ENCODE assay signal across 26 mouse cellular contexts in genomic region chr12:8545066-8545610, GRCm38 (mm10). TPM values are rescaled to one million over a fixed set of nuclear protein-coding genes. Genes with fewer than 3 reads are reported as not detected.
DNase-seq lines count a peak whose midpoint lies in the region; ATAC-seq and TF ChIP-seq lines count a peak whose summit lies in the region.
"Had no signal": no experiment of that assay in that cellular context is flagged by ENCODE, and none has a peak within 500 bp of the region (broad histone marks: within the 10 kb centered on the region; RNA-seq: fewer than 3 reads in every experiment).

No protein-coding gene starts in this region.

- H3K36me3 ChIP-seq in hindbrain, postnatal 0 days (ENCODE audit: insufficient read depth, low read length), result no peaks in the 10 kb centered on the region
- H3K36me3 ChIP-seq: forebrain, embryonic 10.5 days; heart, embryonic 10.5 days; hindbrain, embryonic 10.5 days; midbrain, embryonic 12.5 days; neural tube, embryonic 12.5 days had no signal

- H3K9ac ChIP-seq in hindbrain, postnatal 0 days (replicated peaks; ENCODE audit: low read length), result no peak overlapping the region
- H3K9ac ChIP-seq: midbrain, embryonic 12.5 days; neural tube, embryonic 12.5 days had no signal

- no peak for TF ChIP-seq CTCF in layer of hippocampus, adult 2 months (conservative IDR thresholded peaks at IDR 0.05)
- no peak for TF ChIP-seq CTCF in hindbrain, postnatal 0 days (IDR thresholded peaks at IDR 0.05; ENCODE audit: low read depth)

- H3K9me3 ChIP-seq in hindbrain, postnatal 0 days (ENCODE audit: low read length), result no peaks in the 10 kb centered on the region
- H3K9me3 ChIP-seq: forebrain, embryonic 10.5 days; heart, embryonic 10.5 days; hindbrain, embryonic 10.5 days; midbrain, embryonic 12.5 days; neural tube, embryonic 12.5 days had no signal

- no peak for ATAC-seq in hindbrain, postnatal 0 days
- ATAC-seq: lung, postnatal 0 days had no signal

- no peaks in the 10 kb centered on the region for H3K4me1 ChIP-seq in hindbrain, postnatal 0 days (ENCODE audit: insufficient read depth, low read length)
- H3K4me1 ChIP-seq: forebrain, embryonic 10.5 days; midbrain, embryonic 12.5 days; neural tube, embryonic 12.5 days had no signal

- no peak overlapping the region for H3K4me3 ChIP-seq in layer of hippocampus, adult 2 months
- H3K4me3 ChIP-seq in hindbrain, postnatal 0 days (ENCODE audit: low read length), result no peak overlapping the region
- H3K4me3 ChIP-seq: forebrain, embryonic 10.5 days; heart, embryonic 10.5 days; hindbrain, embryonic 10.5 days; midbrain, embryonic 12.5 days; neural tube, embryonic 12.5 days had no signal

- DNase-seq in layer of hippocampus, adult 2 months (ENCODE audit: low spot score in 2 of 2), result peak; percentile 20 to 38
- DNase-seq in layer of hippocampus, adult 9-11 months, result no peak
- peak; percentile 18 for DNase-seq in 3T3-L1 (ENCODE audit: low read depth, low spot score)
- DNase-seq in R1 (ENCODE audit: low read depth, low spot score), result peak; percentile 58
- peak; percentile 58 to 63 for DNase-seq in left cerebral cortex, postnatal 14 days (ENCODE audit: low spot score in 2 of 2)
- DNase-seq in cerebellum, postnatal 4 days (ENCODE audit: low spot score in 2 of 2), result no peak
- no peak for DNase-seq in hindbrain, postnatal 0 days (ENCODE audit: low spot score)
- DNase-seq in cerebellum, postnatal 25 days, result no peak
- DNase-seq: adrenal gland, postnatal 10 days; cerebellum, adult 11 months; cerebellum, postnatal 36 days; gastrocnemius, postnatal 36 days; kidney, adult 8-10 months; kidney, postnatal 36 days; liver; thymus, postnatal 25 days had no signal

- no peak overlapping the region for H3K27ac ChIP-seq in layer of hippocampus, adult 2 months
- H3K27ac ChIP-seq in hindbrain, postnatal 0 days, result no peak overlapping the region
- H3K27ac ChIP-seq: forebrain, embryonic 10.5 days; hindbrain, embryonic 10.5 days; midbrain, embryonic 12.5 days; neural tube, embryonic 12.5 days had no signal

- no peaks in the 10 kb centered on the region for H3K27me3 ChIP-seq in hindbrain, postnatal 0 days (ENCODE audit: insufficient read depth, low read length)
- H3K27me3 ChIP-seq: midbrain, embryonic 12.5 days; neural tube, embryonic 12.5 days had no signal

- H3K4me2 ChIP-seq in hindbrain, postnatal 0 days (ENCODE audit: low read depth, low read length), result no peak overlapping the region
- H3K4me2 ChIP-seq: midbrain, embryonic 12.5 days; neural tube, embryonic 12.5 days had no signal

- intact Hi-C loops in left cerebral cortex, postnatal 14 days (cut with DNase I), result loop anchor here (5.0 kb wide), 2 partner anchors 43 to 223 kb away; partner anchors contain the start of gene Rhob

- 71% methylated on average over 5 of the region's 5 CpGs for whole genome bisulfite sequencing in hindbrain, postnatal 0 days

RNA-seq across cellular contexts. Expression of gene Rhob, which starts 45.3 kb away (rescaled TPM):
- 100 to 1,000 TPM; 359 to 361 TPM for total RNA-seq in layer of hippocampus, adult 2 months (2021)
- total RNA-seq in left cerebral cortex, postnatal 14 days (2021), result 100 to 1,000 TPM; 287 to 352 TPM
- total RNA-seq in hindbrain, postnatal 0 days (2014; rRNA removed), result 356 and 385 TPM in 2 replicates
- 71.4 and 71.7 TPM in 2 replicates for polyA plus RNA-seq in hindbrain, postnatal 0 days (2015; fragmentation: Nextera tagmentation; extraction: Ambion mirVana)

RNA-seq across cellular contexts. Expression of gene Slc7a15, which starts 53.7 kb away (rescaled TPM):
- not detected for total RNA-seq in layer of hippocampus, adult 2 months (2021)
- under 1 TPM in 1 of 2 experiments, not detected in 1; 0.23 TPM for total RNA-seq in left cerebral cortex, postnatal 14 days (2021)
- total RNA-seq in hindbrain, postnatal 0 days (2014; rRNA removed), result not detected in 2 replicates
- polyA plus RNA-seq in hindbrain, postnatal 0 days (2015; fragmentation: Nextera tagmentation; extraction: Ambion mirVana), result 0.09 TPM in 1 of 2 replicates, not detected in the other
- total RNA-seq: gastrocnemius, postnatal 36 days; layer of hippocampus, postnatal 25 days had no signal
- polyA plus RNA-seq: brain, embryonic 14.5 days; C2C12; forebrain, embryonic 10.5 days; heart, embryonic 10.5 days; hindbrain, embryonic 10.5 days; intestine, embryonic 14.5 days; lung, postnatal 0 days; midbrain, embryonic 12.5 days; neural tube, embryonic 12.5 days had no signal

Comparison
In these comparisons a context has a peak if more than half of its experiments do, and no peak if none do; other contexts are left out.
1. DNase-seq: peak in layer of hippocampus, adult 2 months (2 of 2), 3T3-L1 (single experiment), R1 (single experiment) and left cerebral cortex, postnatal 14 days (2 of 2); none in layer of hippocampus, adult 9-11 months (single experiment), cerebellum, postnatal 4 days (0 of 2), hindbrain, postnatal 0 days (single experiment) and cerebellum, postnatal 25 days (0 of 2).